ENCODE assay signal across 9 mouse cellular contexts in genomic region chr13:30981666-30982065, GRCm38 (mm10). TPM values are rescaled to one million over a fixed set of nuclear protein-coding genes. Genes with fewer than 3 reads are reported as not detected.
A peak's percentile ranks its signal among the peaks of the same experiment; 100 is the strongest.
DNase-seq lines count a peak whose midpoint lies in the region; ATAC-seq lines count a peak whose summit lies in the region.
"Had no signal": no experiment of that assay in that cellular context is flagged by ENCODE, and none has a peak within 500 bp of the region (broad histone marks: within the 10 kb centered on the region; RNA-seq: fewer than 3 reads in every experiment).

No protein-coding gene starts in this region.

- ATAC-seq in intestine, embryonic 14.5 days (replicated peaks; ENCODE audit: low FRiP score, low TSS enrichment, low read depth) = no peak
- no peak for ATAC-seq in intestine, embryonic 15.5 days

- intact Hi-C loops in heart, postnatal 10 days (cut with DNase I) = loop anchor here (1.0 to 10.0 kb wide), 3 partner anchors 93 to 573 kb away; partner anchors contain the start of genes A530084C06Rik and Foxq1

- H3K36me3 ChIP-seq in intestine, embryonic 14.5 days (ENCODE audit: control insufficient read depth, insufficient read depth, low read length) = no peaks in the 10 kb centered on the region
- H3K36me3 ChIP-seq in intestine, embryonic 15.5 days = no peaks in the 10 kb centered on the region

- H3K4me1 ChIP-seq in intestine, embryonic 14.5 days (replicated peaks; ENCODE audit: control insufficient read depth, insufficient read depth, low read length) = peaks cover 6% of the 10 kb centered on the region
- no peaks in the 10 kb centered on the region for H3K4me1 ChIP-seq in intestine, embryonic 15.5 days (replicated peaks)

- no peak overlapping the region for H3K27ac ChIP-seq in intestine, embryonic 14.5 days (ENCODE audit: low read depth)
- no peak overlapping the region for H3K27ac ChIP-seq in intestine, embryonic 15.5 days

- H3K4me2 ChIP-seq in intestine, embryonic 14.5 days (ENCODE audit: low read length) = no peak overlapping the region
- H3K4me2 ChIP-seq in intestine, embryonic 15.5 days (replicated peaks) = no peak overlapping the region

- DNase-seq in intestine, embryonic 14.5 days (ENCODE audit: low spot score) = peak; percentile 52
- DNase-seq in CD8-positive naive resting alpha-beta T cell, adult 2 months (ENCODE audit: low read depth in 2 of 2, low spot score in 2 of 2) = peak; percentile 40 to 60
- DNase-seq in adrenal gland, postnatal 14 days = peak; percentile 74
- peak; percentile 44 to 68 for DNase-seq in heart, postnatal 10 days
- peak; percentile 33 to 65 for DNase-seq in lung, postnatal 4 days
- DNase-seq in frontal cortex, postnatal 25 days (ENCODE audit: low spot score in 2 of 2) = no peak
- no peak for DNase-seq in right cerebral cortex, postnatal 36 days (ENCODE audit: low spot score in 2 of 2)

- H3K9me3 ChIP-seq in intestine, embryonic 14.5 days (ENCODE audit: control insufficient read depth, low read length) = no peaks in the 10 kb centered on the region
- H3K9me3 ChIP-seq in intestine, embryonic 15.5 days = no peaks in the 10 kb centered on the region

- 82% methylated on average over 1 of the region's 1 CpGs for WGBS in intestine, embryonic 14.5 days
- 68% methylated on average over 1 of the region's 1 CpGs for WGBS in intestine, embryonic 15.5 days

- H3K27me3 ChIP-seq in intestine, embryonic 14.5 days (replicated peaks; ENCODE audit: control insufficient read depth, insufficient read depth, low read length) = no peaks in the 10 kb centered on the region
- no peaks in the 10 kb centered on the region for H3K27me3 ChIP-seq in intestine, embryonic 15.5 days (replicated peaks)

- no peak overlapping the region for H3K9ac ChIP-seq in intestine, embryonic 14.5 days (ENCODE audit: low read length)
- H3K9ac ChIP-seq in intestine, embryonic 15.5 days = no peak overlapping the region

- no peak overlapping the region for H3K4me3 ChIP-seq in intestine, embryonic 14.5 days (ENCODE audit: low read depth, low read length)
- no peak overlapping the region for H3K4me3 ChIP-seq in intestine, embryonic 15.5 days (replicated peaks)

RNA-seq across cellular contexts. Expression of gene Gm5447, which starts 7.7 kb away (rescaled TPM):
- 0.09 TPM in 1 of 2 replicates, not detected in the other for polyA plus RNA-seq in intestine, embryonic 14.5 days (2014; fragmentation: Nextera tagmentation; extraction: Ambion mirVana)
- polyA plus RNA-seq in intestine, embryonic 15.5 days (2015; fragmentation: Nextera tagmentation; extraction: Ambion mirVana) = 0.13 and 0.30 TPM in 2 replicates
- not detected in 2 replicates for total RNA-seq in adrenal gland, postnatal 14 days (2021)
- not detected for total RNA-seq in heart, postnatal 10 days (2021)

RNA-seq across cellular contexts. Expression of gene Exoc2, which starts 7.8 kb away (rescaled TPM):
- 31.8 and 40.7 TPM in 2 replicates for polyA plus RNA-seq in intestine, embryonic 14.5 days (2014; fragmentation: Nextera tagmentation; extraction: Ambion mirVana)
- polyA plus RNA-seq in intestine, embryonic 15.5 days (2015; fragmentation: Nextera tagmentation; extraction: Ambion mirVana) = 24.6 and 27.9 TPM in 2 replicates
- 25.3 and 29.3 TPM in 2 replicates for total RNA-seq in adrenal gland, postnatal 14 days (2021)
- total RNA-seq in heart, postnatal 10 days (2021) = 10 to 100 TPM; 18.5 to 20.6 TPM

RNA-seq across cellular contexts. Expression of gene Hus1b, which starts 34.1 kb away (rescaled TPM):
- polyA plus RNA-seq in intestine, embryonic 14.5 days (2014; fragmentation: Nextera tagmentation; extraction: Ambion mirVana) = 0.15 TPM in 1 of 2 replicates, not detected in the other
- polyA plus RNA-seq in intestine, embryonic 15.5 days (2015; fragmentation: Nextera tagmentation; extraction: Ambion mirVana) = not detected in 2 replicates
- total RNA-seq in adrenal gland, postnatal 14 days (2021) = 0.30 TPM in 2 replicates
- total RNA-seq in heart, postnatal 10 days (2021) = under 1 TPM; 0.30 to 0.43 TPM
- polyA plus RNA-seq: embryonic facial prominence, embryonic 11.5 days had no signal

Comparison
In these comparisons a context has a peak if more than half of its experiments do, and no peak if none do; other contexts are left out.
1. DNase-seq: peak in intestine, embryonic 14.5 days (single experiment), CD8-positive naive resting alpha-beta T cell, adult 2 months (2 of 2), adrenal gland, postnatal 14 days (single experiment), heart, postnatal 10 days (2 of 2) and lung, postnatal 4 days (2 of 2); none in frontal cortex, postnatal 25 days (0 of 2) and right cerebral cortex, postnatal 36 days (0 of 2).